Mouse (Mus musculus) olfactory bulb, adult 2 months (tissue): Measurements from ENCODE around the gene Hmga1b.

Source experiments
- CTCF ChIP-seq: fragments of 200-500 bp; IDR thresholded peaks from 2 replicates; pipeline ENCODE4 v1.5.1; 2012; ENCODE audit warnings: low read depth, mild to moderate bottlenecking, low read length, moderate library complexity; ENCODE audit not compliant: insufficient read depth
- POLR2A ChIP-seq: fragments of 200-500 bp; IDR thresholded peaks from 2 replicates; pipeline ENCODE4 v1.6.1; 2012; ENCODE audit warnings: mild to moderate bottlenecking, low read depth, low read length, moderate library complexity; ENCODE audit not compliant: insufficient read depth

- TF ChIP-seq POLR2A, result no peak
- no peak for TF ChIP-seq CTCF
Observed at GRCm38 (mm10) chr11:120799316-120799890, 36.8 kb downstream of the Hmga1b start.
